Mouse (Mus musculus) stomach, postnatal 0 days (tissue): ENCODE data around the gene Mei1. TPM values are rescaled to one million over a fixed set of nuclear protein-coding genes. Genes with fewer than 3 reads are reported as not detected.

Experiments
- ATAC-seq: fragments of 200-750 bp; cut with Nextera tagmentation; 2 replicates; pipeline ENCODE4 v1.8.0; 2017; ENCODE audit not compliant: low FRiP score, low TSS enrichment
- DNase-seq: peaks from one replicate; pipeline ENCODE4 v3.0.0-alpha.2; 2016; ENCODE audit warnings: low spot score
- H3K27ac ChIP-seq: fragments of 300-500 bp; sonication (generic); replicated peaks from 2 replicates; pipeline ENCODE4 v1.5.1; 2014; ENCODE audit warnings: mild to moderate bottlenecking, control low read depth
- H3K27me3 ChIP-seq: fragments of 300-500 bp; sonication (generic); 2 replicates; pipeline ENCODE4 v1.6.1; 2014; ENCODE audit warnings: low read length; ENCODE audit not compliant: control insufficient read depth, insufficient read depth
- H3K36me3 ChIP-seq: fragments of 300-500 bp; sonication (generic); 2 replicates; pipeline ENCODE4 v1.6.1; 2014; ENCODE audit warnings: low read length, mixed read lengths; ENCODE audit not compliant: control insufficient read depth, insufficient read depth
- H3K4me1 ChIP-seq: fragments of 300-500 bp; sonication (generic); replicated peaks from 2 replicates; pipeline ENCODE4 v1.6.1; 2014; ENCODE audit warnings: antibody characterized with exemption; ENCODE audit not compliant: control insufficient read depth, insufficient read depth
- H3K4me2 ChIP-seq: fragments of 300-500 bp; sonication (generic); replicated peaks from 2 replicates; pipeline ENCODE4 v1.6.1; 2014; ENCODE audit warnings: low read depth, mild to moderate bottlenecking, control low read depth, moderate library complexity
- H3K4me3 ChIP-seq: fragments of 300-500 bp; sonication (generic); 2 replicates; pipeline ENCODE4 v1.5.1; 2014; ENCODE audit warnings: low read depth, low read length, control low read depth
- H3K9ac ChIP-seq: fragments of 300-500 bp; sonication (generic); 2 replicates; pipeline ENCODE4 v1.6.1; 2014; ENCODE audit warnings: mild to moderate bottlenecking, low read length, control low read depth, mixed read lengths
- H3K9me3 ChIP-seq: fragments of 300-500 bp; sonication (generic); 2 replicates; pipeline ENCODE4 v1.6.1; 2016; ENCODE audit warnings: low read length; ENCODE audit not compliant: control insufficient read depth
- CTCF ChIP-seq: IDR thresholded peaks from 2 replicates; pipeline ENCODE4 v1.5.1; 2016; ENCODE audit warnings: antibody characterized with exemption, low read depth, mild to moderate bottlenecking, moderate library complexity
- EP300 ChIP-seq: optimal IDR thresholded peaks from 2 replicates; pipeline ENCODE3; 2016; ENCODE audit warnings: antibody characterized with exemption
- WGBS: fragments of 180-500 bp; shearing (Covaris S2); extraction: QIAGEN DNeasy Blood & Tissue Kit; methylation state at CpG from one replicate; pipeline ENCODE4 v1.1.7; 2014; 5-methylcytosine and 5-hydroxymethylcytosine counted together
- polyA plus RNA-seq: library from polyadenylated mRNA; unstranded; fragments of >200 nt; fragmentation: Nextera tagmentation; extraction: Ambion mirVana; gene quantifications from 2 replicates; pipeline ENCODE4 v1.2.1, GENCODE M21; 2015

The Mei1 gene
- polyA plus RNA-seq, 1 experiment from 2014 or later, result 0.02 TPM

GRCm38 (mm10) chr15:82047080-82047883 lies 22.5 kb upstream of the Mei1 start, which contains the start of gene Snu13:
TSS of gene Snu13 (minus strand) at chr15:82047598.
- H3K9me3 ChIP-seq, result no peaks in the 10 kb centered on the region
- H3K4me1 ChIP-seq, result 0 out of 2 replicates have a peak, but pooled peaks cover 5% of the 10 kb centered on the region
- peak; percentile 85 for ATAC-seq
- peak within 1 kb of the TSS; percentile 96 for H3K9ac ChIP-seq
- H3K36me3 ChIP-seq, result peaks cover 5% of the 10 kb centered on the region; the same call in 1 of the 2 replicates
- TF ChIP-seq EP300 (no peak), CTCF (no peak)
- peak within 1 kb of the TSS; percentile 92 for H3K27ac ChIP-seq
- WGBS, result under 1% methylated on average over 74 of the region's 74 CpGs
- no peaks in the 10 kb centered on the region for H3K27me3 ChIP-seq
- H3K4me2 ChIP-seq, result peak within 1 kb of the TSS; percentile 94
- peak within 1 kb of the TSS; percentile 98 for H3K4me3 ChIP-seq
- peak; percentile 93 for DNase-seq

- Histone ChIP-seq H3K4me3 (no peak overlapping the region), H3K27ac (no peak overlapping the region), H3K4me1 (no peaks in the 10 kb centered on the region), H3K36me3 (no peaks in the 10 kb centered on the region), H3K9ac (no peak overlapping the region), H3K27me3 (no peaks in the 10 kb centered on the region), H3K9me3 (no peaks in the 10 kb centered on the region), H3K4me2 (no peak overlapping the region)
- ATAC-seq (no peak), DNase-seq (no peak)
- 69% methylated on average over 5 of the region's 5 CpGs for WGBS
- TF ChIP-seq EP300 (no peak), CTCF (no peak)
Measured at GRCm38 (mm10) chr15:82052544-82052943, 17.3 kb upstream of the Mei1 start.

DNA sequence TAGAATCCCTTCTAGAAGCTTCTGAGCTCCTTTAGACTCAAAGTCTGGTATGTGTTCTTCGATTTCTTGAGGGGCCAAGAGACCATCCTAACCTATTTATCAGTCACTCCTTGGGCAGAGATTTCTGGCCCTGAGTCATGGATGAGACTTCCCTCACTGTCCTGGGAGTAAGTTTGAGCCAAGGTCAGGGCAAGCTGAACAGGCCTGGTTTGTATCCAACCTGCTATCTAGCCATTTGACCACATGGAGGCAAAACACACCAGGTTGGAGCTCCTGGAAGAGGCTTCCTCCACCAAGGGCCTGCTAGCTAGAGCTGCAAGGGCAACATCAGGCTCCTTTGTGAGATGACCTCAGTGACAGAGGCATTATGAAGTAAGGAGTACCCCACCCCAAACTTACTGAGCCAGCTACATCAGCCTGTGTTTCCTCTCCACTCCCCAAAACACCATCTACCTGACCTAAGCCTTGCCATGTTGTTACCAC lies 11.0 kb upstream of the Mei1 start, which contains the start of gene 4930407I10Rik:
Gene 4930407I10Rik, plus strand, starts transcription at position 433 of the 483 bp plus-strand sequence.
- no peaks in the 10 kb centered on the region for H3K9me3 ChIP-seq
- H3K4me3 ChIP-seq, result no peak within 1 kb of the TSS
- no peaks in the 10 kb centered on the region for H3K36me3 ChIP-seq
- no peak within 1 kb of the TSS for H3K27ac ChIP-seq
- H3K4me2 ChIP-seq, result no peak within 1 kb of the TSS
- 81% methylated on average over 1 of the region's 1 CpGs for WGBS
- no peak for ATAC-seq
- H3K4me1 ChIP-seq, result no peaks in the 10 kb centered on the region
- H3K27me3 ChIP-seq, result no peaks in the 10 kb centered on the region
- no peak within 1 kb of the TSS for H3K9ac ChIP-seq
- DNase-seq, result no peak
- TF ChIP-seq EP300 (no peak), CTCF (no peak)

DNA sequence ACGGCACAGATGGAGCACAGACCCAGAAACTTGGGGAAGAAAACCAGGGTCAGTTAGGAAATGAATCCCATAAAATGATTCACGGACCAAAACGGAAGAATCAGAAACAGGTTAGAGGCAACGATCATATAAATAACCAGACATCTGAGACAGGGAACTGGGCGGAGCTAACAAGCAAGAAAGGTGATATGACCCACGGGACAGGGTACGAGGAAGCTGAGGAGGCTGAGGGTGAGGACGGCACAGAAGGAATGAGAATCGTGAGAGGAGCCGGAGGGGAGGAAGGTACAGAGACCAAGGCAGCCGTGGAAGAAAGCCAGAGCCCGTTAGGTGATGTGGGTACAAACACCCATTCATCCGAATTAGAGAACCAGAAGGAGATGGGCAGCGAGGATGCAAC lies 5.9 kb upstream of the Mei1 start:
- Histone ChIP-seq H3K4me1 (no peaks in the 10 kb centered on the region), H3K27me3 (0 out of 2 replicates have a peak, but pooled peaks cover 2% of the 10 kb centered on the region), H3K4me2 (no peak overlapping the region), H3K27ac (no peak overlapping the region), H3K9ac (no peak overlapping the region), H3K9me3 (no peaks in the 10 kb centered on the region), H3K4me3 (no peak overlapping the region), H3K36me3 (no peaks in the 10 kb centered on the region)
- TF ChIP-seq CTCF, result no peak
- no peak for TF ChIP-seq EP300
- 54% methylated on average over 14 of the region's 14 CpGs for WGBS
- ATAC-seq, result no peak
- no peak for DNase-seq

GRCm38 (mm10) chr15:82065511-82065910 lies 4.3 kb upstream of the Mei1 start:
- peaks cover 10% of the 10 kb centered on the region; the same call in 1 of the 2 replicates for H3K27me3 ChIP-seq
- H3K9me3 ChIP-seq, result no peaks in the 10 kb centered on the region
- ATAC-seq (peak; percentile 78), DNase-seq (peak; percentile 72)
- H3K36me3 ChIP-seq, result no peaks in the 10 kb centered on the region
- no peak overlapping the region for H3K4me2 ChIP-seq
- no peak overlapping the region for H3K9ac ChIP-seq
- no peak for TF ChIP-seq EP300
- peak; percentile 87 for TF ChIP-seq CTCF
- H3K4me1 ChIP-seq, result no peaks in the 10 kb centered on the region
- 14% methylated on average over 7 of the region's 7 CpGs for WGBS
- no peak overlapping the region for H3K27ac ChIP-seq
- no peak overlapping the region for H3K4me3 ChIP-seq

DNA sequence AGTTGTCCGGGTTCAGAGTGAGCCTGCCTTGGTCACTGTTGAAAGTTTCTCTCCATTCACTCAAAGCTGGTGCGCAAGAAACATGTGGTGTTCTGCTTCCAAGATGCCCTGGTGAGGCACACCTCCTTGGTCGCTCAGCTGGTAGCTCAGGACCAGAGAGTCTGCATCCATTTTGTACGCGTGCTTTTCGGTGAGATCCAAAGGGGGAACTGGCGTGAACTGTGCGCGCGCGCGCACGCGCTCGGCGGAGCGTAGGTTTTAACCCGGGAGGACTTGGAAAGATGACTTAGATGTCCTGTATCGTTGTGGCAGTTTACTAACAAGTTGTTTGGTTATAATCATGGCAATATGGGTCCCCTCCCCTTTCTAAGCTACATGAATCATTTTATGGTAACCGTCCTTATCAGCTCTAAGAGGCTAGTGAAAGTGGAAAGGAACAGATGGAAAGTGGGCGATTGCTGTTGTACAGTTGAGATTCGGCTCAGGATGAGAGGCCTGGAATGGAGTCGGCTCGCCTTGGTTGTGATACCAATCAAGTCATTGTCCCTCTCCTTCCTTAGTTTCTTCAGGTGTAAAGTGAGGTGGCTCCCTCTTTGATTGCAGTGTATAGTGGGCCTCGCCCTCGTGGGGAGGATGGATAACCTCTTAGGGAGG lies 2.1 kb downstream of the Mei1 start:
- H3K27me3 ChIP-seq, result peaks cover 10% of the 10 kb centered on the region; the same call in 1 of the 2 replicates
- H3K36me3 ChIP-seq, result no peaks in the 10 kb centered on the region
- H3K4me2 ChIP-seq, result no peak overlapping the region
- H3K27ac ChIP-seq, result no peak overlapping the region
- DNase-seq (no peak), ATAC-seq (no peak)
- no peaks in the 10 kb centered on the region for H3K4me1 ChIP-seq
- H3K9me3 ChIP-seq, result no peaks in the 10 kb centered on the region
- H3K4me3 ChIP-seq, result no peak overlapping the region
- 88% methylated on average over 26 of the region's 26 CpGs for WGBS
- H3K9ac ChIP-seq, result no peak overlapping the region
- TF ChIP-seq CTCF, result no peak
- no peak for TF ChIP-seq EP300
